Mouse (Mus musculus) regulatory T cell (primary cell): ENCODE data around the gene Zfp93.

Experiments used
- in situ Hi-C: fragments of 300-600 bp; cut with MboI, MseI; formaldehyde crosslinking; loops from one replicate; pipeline ENCODE4 v1.15.1; 2025; ENCODE audit warnings: high pct_unique_total_duplicates

Gene Zfp93

DNA sequence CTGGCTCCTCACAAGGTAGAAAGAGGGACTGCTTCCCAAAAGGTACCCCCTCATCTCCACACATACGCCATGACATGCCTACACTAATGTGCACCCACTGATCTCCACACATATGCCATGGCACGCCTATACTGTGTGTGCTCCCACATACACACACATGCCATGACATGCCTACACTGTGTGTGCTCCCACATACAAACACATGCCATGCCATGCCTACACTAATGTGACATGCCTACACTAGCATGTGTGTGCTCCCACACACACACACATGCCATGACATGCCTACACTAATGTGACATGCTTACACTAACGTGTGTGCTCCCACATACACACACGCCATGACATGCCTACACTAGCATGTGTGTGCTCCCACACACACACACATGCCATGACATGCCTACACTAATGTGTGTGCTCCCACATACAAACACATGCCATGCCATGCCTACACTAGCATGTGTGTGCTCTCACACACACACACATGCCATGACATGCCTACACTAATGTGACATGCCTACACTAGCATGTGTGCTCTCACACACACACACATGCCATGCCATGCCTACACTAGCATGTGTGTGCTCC lies 20.0 kb downstream of the Zfp93 start:
- in situ Hi-C loops = no loop called here

DNA sequence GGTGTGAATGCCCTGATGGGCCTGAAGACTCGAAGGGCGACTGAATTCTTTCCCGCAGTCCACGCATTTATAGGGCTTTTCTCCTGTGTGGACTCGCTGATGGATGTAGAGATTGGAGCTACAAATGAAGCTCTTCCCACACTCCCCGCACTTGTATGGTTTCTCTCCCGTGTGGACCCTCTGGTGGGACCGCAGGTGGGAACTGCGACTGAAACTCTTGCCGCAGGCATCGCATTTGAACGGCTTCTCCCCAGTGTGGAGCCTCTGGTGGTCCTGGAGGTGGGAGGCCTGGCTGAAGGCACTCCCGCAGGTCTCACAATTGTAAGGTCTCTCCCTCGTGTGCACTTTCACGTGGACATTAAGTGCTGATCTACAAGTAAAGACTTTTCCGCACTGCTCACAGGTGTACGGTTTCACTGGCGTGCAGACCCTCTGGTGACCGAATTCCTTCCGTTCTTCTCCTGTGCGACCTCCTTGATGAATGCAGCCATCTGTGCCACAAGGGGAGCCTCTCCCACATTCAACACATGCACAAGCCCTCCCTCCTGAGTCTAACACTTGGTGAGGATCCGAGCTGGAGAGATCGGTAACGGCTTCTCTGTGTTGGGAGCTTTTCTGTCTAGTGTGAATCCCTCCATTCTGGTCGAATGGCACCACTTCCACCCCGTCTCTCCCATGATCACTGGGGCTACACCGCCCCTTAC lies 21.3 kb downstream of the Zfp93 start:
- in situ Hi-C loops = no loop called here

DNA sequence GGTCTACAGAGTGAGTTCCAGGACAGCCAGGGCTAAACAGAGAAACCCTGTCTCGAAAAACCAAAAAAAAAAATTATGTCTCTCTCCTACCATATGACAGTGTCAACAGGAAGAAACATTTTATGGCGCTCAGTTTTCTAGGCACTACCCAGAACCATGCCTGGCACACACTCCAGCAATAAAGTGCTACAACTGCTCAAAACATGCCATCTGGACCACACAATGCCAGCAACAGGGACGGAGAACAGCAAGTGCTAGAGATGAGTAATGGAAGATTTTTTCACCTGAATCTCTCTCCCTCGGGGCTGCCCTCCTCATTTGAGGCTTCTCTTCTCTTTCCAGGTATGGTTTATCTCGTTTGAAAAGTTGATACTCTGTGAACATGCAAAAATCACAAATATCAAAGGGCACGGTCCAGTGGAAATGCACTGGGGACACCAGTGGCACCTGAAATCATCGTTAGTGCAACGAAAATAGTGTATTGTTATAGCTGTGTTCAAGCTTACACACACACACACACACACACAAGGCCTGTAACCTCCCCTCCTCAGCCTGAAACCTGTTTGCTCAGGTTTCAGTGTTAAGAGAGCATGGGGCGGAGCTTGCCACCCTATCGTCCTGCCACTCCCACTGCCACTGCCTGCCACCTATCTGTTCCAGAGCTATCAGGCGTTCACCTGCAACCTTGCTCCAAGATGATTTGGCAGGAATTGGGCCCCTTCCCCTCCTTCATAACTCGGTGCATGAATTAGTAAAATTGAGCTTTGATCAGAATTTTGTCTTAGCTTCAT lies 23.0 kb downstream of the Zfp93 start:
- in situ Hi-C loops = no loop called here

DNA sequence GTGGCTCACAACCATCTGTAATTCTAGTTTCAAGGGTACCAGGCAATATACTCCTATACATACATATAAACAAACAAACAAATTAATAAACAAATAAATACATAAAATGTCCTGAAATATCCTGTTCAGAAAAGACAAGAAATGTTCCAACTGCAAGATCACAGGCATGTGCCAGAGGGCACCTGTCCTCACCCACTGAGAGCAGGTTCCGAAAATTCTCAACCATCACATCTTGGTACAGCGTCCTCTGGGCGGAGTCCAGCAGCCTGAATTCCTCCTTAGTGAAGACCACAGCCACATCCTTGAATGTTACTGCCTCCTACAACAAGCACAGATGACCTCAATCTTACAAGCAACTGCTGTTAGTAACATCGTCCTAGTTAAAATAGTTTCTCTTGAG lies 24.5 kb downstream of the Zfp93 start:
- in situ Hi-C loops = no loop called here

DNA sequence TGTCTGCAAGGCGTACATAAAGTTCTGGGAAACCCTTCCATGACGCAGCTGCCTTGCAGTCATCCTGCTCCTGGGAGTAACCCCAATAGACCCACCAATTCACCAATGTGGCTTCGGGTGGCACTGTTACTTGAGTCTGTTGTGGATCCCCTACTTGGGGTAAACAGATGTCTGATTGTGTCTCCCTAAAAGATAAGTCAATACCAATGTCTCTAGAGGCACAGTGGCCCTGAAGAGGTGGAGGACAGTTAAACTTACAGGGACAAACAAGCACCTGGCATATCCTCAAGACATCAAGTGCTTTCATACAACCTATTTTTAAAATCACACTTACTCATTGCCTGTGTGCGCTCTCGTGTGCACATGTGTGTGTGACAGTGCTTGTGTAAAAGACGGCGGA lies 25.2 kb downstream of the Zfp93 start:
- in situ Hi-C loops = no loop called here

GRCm38 (mm10) chr7:24296386-24296785 lies 26.2 kb downstream of the Zfp93 start:
- in situ Hi-C loops = no loop called here

GRCm38 (mm10) chr7:24297361-24298095 lies 27.3 kb downstream of the Zfp93 start:
- in situ Hi-C loops = no loop called here

- in situ Hi-C loops = no loop called here
Measured at GRCm38 (mm10) chr7:24298635-24298972, 28.4 kb downstream of the Zfp93 start.

DNA sequence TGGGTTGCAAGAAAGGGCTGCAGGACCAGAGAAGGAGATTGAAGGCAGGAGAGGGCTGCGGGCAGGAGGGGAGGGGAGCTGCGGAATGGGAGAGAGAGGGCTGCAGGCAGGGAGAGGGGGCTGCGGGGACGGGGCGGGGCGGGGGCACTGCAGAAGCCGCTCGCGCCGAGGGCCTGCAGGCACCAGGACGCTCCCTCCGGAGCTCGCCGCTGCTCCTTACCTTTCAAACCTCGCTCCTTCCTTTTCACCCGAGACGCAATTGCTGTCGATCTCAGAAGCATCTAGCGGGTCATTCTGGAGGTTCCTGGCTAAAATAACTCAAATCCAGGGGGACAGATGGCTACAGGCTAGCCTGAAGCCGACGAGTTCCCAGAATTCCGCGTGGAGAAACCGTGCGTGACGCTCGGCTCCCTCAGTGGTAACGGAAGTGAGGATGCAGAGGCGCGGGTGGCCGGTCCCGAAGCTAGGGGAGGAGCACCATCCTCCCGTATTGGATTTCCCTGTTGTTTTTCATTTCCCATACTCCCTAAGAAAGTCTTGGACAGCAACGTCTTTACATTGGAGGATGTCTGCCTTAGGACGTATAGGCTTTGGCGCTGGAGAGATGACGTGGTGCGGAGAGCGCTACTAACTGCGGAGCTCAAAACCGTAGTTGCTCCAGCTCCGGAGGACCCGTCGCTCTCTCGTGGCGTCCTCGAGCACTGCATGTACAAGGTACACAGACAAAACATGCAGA lies 28.9 kb downstream of the Zfp93 start:
- in situ Hi-C loops = no loop called here

DNA sequence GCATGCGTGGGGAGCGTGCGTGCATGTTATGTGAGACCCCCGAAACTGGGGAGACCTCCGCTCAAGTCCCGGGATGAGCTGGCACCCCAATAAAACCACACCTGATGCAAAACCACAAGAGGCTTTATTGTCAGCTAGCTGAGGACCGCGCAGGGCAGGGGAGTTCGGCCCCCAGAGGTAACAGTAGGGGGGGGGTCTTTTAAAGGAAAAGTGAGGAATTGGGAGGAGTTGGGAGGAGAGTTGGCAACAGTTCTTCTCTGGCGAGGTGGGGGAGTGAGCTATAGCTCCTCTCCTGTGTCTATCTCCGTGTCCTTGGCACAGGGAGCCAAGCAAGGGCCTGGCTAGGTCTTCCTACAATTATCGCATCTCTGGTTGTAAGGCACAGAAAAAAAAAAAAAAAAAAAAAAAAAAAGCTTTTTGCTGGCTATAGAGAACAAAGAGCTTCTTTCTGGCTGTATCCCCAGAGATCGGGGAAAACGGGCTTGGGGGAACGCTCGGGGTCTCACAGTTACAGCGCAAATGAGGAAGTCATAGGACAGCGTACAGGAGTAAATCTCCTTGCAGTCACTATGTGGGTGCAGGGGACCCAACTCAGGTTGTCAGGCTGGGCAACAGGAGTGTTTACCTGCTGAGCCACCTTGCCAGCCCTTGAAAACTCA lies 29.7 kb downstream of the Zfp93 start:
- in situ Hi-C loops = no loop called here

DNA sequence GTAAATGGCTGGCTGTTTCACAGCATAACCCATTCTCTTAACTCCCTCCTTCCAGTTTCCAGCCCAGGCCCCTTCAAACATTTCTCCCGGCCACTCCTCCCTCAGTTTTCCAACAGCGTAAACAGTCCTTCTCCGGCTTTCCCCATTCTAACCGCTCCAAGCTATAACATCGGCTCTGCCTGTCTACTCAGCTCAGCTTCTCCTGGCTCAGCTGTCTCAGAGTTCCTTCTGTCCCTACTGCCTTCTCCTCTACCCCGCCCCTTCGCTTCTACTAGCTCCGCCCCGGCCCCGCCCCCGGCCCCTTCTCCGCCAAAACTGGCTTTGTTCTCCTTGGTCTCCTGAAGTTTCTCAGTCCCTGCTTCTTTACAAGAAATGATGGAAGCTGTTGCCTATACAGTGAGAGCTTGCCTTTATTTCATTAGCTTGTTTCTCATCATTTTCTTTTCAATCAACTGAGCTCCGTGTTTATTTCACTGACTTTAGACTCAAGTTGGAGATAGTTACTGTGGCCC lies 30.6 kb downstream of the Zfp93 start, which contains the start of gene Zfp61:
Gene Zfp61, minus strand, starts transcription at position 462 of the 512 bp plus-strand sequence.
- in situ Hi-C loops = no loop called here

DNA sequence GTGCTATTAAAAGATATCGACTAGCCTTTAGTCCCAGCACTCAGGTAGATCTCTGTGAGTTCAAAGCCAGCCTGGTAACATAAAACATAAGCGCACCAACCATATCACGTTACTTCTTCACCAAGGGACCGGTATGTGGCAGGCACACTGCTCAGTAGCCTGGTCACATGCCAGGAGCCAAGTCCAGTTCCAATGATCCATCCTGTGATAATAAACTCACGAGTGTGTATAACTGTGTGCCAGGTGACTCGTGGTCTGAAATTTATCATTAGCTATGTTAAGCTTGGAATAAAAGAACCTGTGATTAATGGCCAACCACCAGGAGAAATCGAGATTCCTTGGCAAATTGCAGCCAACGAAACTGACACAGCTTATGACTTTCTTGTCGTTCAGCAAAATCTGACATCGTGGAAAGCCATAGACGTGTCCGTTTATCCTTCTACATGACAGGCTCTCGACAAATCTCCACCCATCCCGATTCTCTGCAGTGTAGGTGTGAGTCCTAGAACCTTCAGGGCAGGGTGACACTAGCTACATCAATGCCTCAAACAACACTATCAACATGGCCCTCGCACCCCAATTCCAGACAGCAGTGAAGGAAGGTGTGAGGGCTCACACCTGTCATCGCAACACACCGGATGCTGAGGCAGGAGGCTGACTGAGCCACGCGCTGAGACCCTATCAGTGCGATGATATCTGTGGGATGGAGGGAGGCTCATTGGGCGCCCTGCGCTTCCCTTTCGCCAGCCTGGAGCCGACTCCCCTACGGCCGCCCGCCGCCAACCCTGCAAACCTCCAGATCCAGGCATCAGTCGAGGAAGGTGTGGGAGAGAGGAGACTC lies 45.7 kb downstream of the Zfp93 start:
- in situ Hi-C loops = no loop called here

DNA sequence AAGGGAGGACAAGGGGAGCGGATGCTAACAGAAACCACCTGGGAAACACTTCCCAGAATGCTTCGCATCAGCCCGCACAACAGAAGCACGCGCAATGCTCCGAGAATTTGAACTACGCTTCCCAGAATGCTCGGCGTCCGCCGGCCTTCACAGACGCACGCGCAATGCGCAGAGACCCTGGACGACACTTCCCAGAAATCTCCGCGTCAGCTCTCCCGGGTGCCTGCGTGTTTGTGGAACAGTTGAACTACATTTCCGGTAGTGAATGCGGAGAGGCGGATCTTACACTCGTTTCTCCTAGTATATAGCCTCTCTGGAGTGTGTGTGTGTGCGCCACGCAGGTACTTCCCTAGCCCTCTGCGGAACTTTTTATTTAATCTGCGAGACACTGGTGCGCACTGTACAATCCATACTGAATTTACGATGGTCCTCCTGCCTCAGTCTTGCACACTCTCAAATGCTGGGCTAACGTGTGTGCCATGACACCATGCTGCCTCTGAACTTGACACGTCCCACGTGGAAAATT lies 46.4 kb downstream of the Zfp93 start, which contains the start of gene Zfp94:
Gene Zfp94, minus strand, starts transcription at position 100 of the 526 bp plus-strand sequence.
- in situ Hi-C loops = no loop called here

- in situ Hi-C loops = no loop called here
Measured at GRCm38 (mm10) chr7:24318942-24319341, 48.7 kb downstream of the Zfp93 start.

GRCm38 (mm10) chr7:24322593-24322992 lies 52.4 kb downstream of the Zfp93 start:
- in situ Hi-C loops = no loop called here

GRCm38 (mm10) chr7:24325197-24325596 lies 55.0 kb downstream of the Zfp93 start:
- in situ Hi-C loops = no loop called here

DNA sequence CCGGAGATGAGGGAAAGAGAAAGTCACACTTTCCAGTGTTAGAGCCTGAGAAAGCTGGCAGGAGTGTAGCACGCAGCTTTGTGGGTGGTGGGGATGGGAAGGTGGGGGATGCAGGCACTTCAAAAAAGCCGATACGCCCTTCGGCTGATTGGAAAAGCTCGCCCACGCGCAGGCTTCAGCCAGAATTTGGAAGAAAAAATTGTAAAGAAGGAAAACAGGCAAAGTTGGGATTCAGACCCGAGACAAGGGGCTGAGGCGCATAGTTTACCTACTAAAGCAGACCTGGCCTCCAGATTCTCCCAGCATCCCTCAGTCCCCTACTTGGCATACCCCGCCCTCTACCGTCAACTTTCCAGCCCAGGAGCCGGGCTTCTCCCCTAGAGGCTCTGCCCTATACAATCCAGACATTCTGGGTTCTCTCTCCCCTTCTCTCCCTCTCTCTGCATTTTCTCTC lies 55.5 kb downstream of the Zfp93 start:
- in situ Hi-C loops = no loop called here

DNA sequence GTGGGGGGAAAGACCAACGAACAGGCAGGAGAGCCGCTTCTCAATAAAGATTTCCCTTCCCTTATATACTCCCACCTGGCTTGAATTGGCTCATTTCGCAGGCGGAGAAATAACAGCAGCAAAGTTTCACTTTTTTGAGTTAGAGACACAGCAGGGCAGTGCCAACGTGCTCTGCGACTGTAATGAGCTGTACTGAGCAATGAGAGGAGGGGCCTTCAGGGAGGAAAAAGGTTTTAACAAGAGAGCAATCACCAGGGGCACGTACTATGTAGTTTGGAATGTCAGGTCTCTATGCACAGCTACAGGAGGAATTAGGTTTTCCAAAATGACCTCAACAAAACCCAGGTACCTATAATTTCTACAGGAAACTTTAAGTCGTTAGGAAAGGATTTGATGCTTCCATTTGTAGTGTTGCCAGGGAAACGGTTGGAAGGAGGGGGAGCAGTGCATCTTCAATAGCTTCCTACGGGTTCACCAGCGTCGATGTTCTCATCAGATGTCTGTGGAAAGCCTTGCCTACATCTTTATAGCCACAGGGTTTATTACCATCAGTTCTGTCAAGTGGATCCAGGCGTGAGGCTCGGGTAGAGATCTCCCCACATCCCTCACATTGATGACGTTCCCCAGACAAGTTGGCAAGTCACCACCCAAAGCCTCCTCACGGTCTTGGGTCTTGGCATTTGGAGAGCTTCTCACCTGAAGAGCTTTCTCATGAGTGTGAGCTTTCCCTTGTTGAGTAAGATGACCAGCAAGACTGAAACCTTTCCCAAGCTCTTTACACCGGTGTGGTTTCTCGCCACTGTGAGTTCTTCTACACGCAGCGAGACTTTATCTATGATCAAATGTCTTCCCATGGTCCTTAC lies 56.3 kb downstream of the Zfp93 start:
- in situ Hi-C loops = no loop called here
